Mouse (Mus musculus) testis, adult 2 months (tissue): ENCODE results near the gene Arhgap22. TPM values are rescaled to one million over a fixed set of nuclear protein-coding genes. Genes with fewer than 3 reads are reported as not detected.
A peak's percentile ranks its signal among the peaks of the same experiment; 100 is the strongest.

ENCODE experiments used
- H3K27ac ChIP-seq: fragments of 200-500 bp; 2 replicates; pipeline ENCODE4 v1.5.1; 2012; ENCODE audit warnings: low read depth, low read length; ENCODE audit not compliant: control insufficient read depth, insufficient read depth
- H3K27me3 ChIP-seq: fragments of 200-500 bp; 2 replicates; pipeline ENCODE4 v1.6.1; 2012; ENCODE audit warnings: mild to moderate bottlenecking, low read length, moderate library complexity; ENCODE audit not compliant: control insufficient read depth, insufficient read depth
- H3K36me3 ChIP-seq: fragments of 200-500 bp; 2 replicates; pipeline ENCODE4 v1.6.1; 2012; ENCODE audit warnings: mild to moderate bottlenecking, low read length; ENCODE audit not compliant: control insufficient read depth, insufficient read depth
- H3K4me1 ChIP-seq: fragments of 200-500 bp; 2 replicates; pipeline ENCODE4 v1.6.1; 2012; ENCODE audit warnings: low read length; ENCODE audit not compliant: control insufficient read depth, insufficient read depth
- H3K4me3 ChIP-seq: fragments of 200-500 bp; 2 replicates; pipeline ENCODE4 v1.5.1; 2012; ENCODE audit warnings: low read depth, mild to moderate bottlenecking, low read length, moderate library complexity, mixed read lengths; ENCODE audit not compliant: control insufficient read depth
- CTCF ChIP-seq: fragments of 200-500 bp; IDR thresholded peaks from 2 replicates; pipeline ENCODE4 v1.5.1; 2012; ENCODE audit warnings: low read depth, mild to moderate bottlenecking, inconsistent platforms, low read length, moderate library complexity; ENCODE audit not compliant: control insufficient read depth, insufficient read depth, insufficient replicate concordance
- POLR2A ChIP-seq: fragments of 200-500 bp; IDR thresholded peaks from 2 replicates; pipeline ENCODE4 v1.6.1; 2012; ENCODE audit warnings: low read depth, mild to moderate bottlenecking, inconsistent platforms, low read length, moderate library complexity; ENCODE audit not compliant: control insufficient read depth
- polyA plus RNA-seq: library from polyadenylated mRNA; depleted of rRNA; stranded (reverse); fragments of >200 nt; gene quantifications from 2 replicates; pipeline ENCODE4 v1.2.3, GENCODE M21; 2012

The Arhgap22 gene
- polyA plus RNA-seq, 1 experiment: 1.6 TPM

- H3K27me3 ChIP-seq: no peaks in the 10 kb centered on the region
- H3K27ac ChIP-seq: no peak overlapping the region
- H3K4me1 ChIP-seq: peaks cover 13% of the 10 kb centered on the region
- no peak overlapping the region for H3K4me3 ChIP-seq
- TF ChIP-seq POLR2A (no peak), CTCF (no peak)
- no peaks in the 10 kb centered on the region for H3K36me3 ChIP-seq
These were observed 104.1 kb downstream of the Arhgap22 start for GRCm38 (mm10) chr14:33317946-33318345.

DNA sequence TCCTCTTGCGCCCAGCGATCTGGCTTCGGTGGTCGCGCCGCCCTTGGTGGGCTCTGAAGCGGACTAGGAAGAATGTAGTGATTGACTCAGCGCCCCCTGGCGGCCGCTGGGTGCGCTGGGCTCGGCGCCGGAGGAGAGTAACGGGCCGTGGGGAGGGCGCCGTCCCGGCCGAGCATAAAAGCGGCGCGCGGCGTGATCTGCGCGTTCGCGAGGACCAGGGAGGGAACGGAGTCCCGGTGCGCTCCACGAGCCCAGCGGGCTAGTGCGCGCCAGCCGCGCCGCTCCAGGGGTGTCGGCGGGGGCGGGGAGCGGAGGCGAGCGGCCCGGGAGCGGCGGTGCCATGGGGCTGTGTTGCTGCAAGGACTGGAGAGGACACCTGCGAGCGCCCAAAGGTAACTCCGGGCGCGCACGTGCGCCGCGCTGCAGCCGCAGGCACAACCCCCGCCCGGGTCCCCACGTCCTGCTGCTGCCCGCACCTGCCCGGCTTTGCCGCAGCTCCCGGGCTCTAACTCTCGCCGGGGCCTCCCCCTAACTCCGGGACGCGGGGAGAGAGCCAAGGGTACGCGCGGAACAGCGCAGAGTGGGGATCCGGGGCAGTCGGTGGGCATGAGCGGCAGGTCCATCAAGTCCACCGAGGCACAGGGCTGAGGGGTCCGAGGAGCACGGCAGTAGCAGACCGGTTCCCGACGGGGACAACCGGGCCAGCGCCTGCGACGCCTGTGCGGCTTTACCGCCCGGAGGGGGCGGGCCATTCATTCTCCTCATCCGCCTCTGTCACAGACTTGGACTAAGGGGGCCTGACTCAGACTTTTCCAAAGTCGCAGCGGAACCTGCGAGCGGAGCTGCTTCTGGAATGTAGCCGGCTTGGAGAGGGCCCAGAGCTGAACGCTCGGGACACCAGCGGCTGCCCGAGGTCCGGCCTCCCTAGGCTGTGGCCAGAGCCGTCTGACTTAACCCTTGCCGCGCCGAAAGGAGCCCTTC, 106.0 kb downstream of the Arhgap22 start:
- no peak for TF ChIP-seq POLR2A
- peak; percentile 74 for TF ChIP-seq CTCF
- H3K36me3 ChIP-seq: no peaks in the 10 kb centered on the region
- H3K27ac ChIP-seq: no peak overlapping the region
- H3K4me3 ChIP-seq: peak overlapping the region; percentile 59
- H3K27me3 ChIP-seq: no peaks in the 10 kb centered on the region
- H3K4me1 ChIP-seq: peaks cover 13% of the 10 kb centered on the region

GRCm38 (mm10) chr14:33320856-33321255, 107.0 kb downstream of the Arhgap22 start:
- H3K27ac ChIP-seq: no peak overlapping the region
- no peaks in the 10 kb centered on the region for H3K27me3 ChIP-seq
- TF ChIP-seq POLR2A: no peak
- TF ChIP-seq CTCF: no peak
- no peak overlapping the region for H3K4me3 ChIP-seq
- H3K4me1 ChIP-seq: peaks cover 13% of the 10 kb centered on the region
- no peaks in the 10 kb centered on the region for H3K36me3 ChIP-seq

- no peak overlapping the region for H3K4me3 ChIP-seq
- H3K4me1 ChIP-seq: peaks cover 13% of the 10 kb centered on the region
- H3K36me3 ChIP-seq: no peaks in the 10 kb centered on the region
- TF ChIP-seq POLR2A (no peak), CTCF (peak; percentile 60)
- H3K27me3 ChIP-seq: no peaks in the 10 kb centered on the region
- no peak overlapping the region for H3K27ac ChIP-seq
These were observed 108.8 kb downstream of the Arhgap22 start for GRCm38 (mm10) chr14:33322661-33323088.

GRCm38 (mm10) chr14:33324556-33324955, 110.7 kb downstream of the Arhgap22 start:
- TF ChIP-seq CTCF (no peak), POLR2A (no peak)
- no peak overlapping the region for H3K4me3 ChIP-seq
- no peak overlapping the region for H3K27ac ChIP-seq
- peaks cover 13% of the 10 kb centered on the region for H3K4me1 ChIP-seq
- no peaks in the 10 kb centered on the region for H3K36me3 ChIP-seq
- H3K27me3 ChIP-seq: no peaks in the 10 kb centered on the region

GRCm38 (mm10) chr14:33328369-33328768, 114.5 kb downstream of the Arhgap22 start:
- peaks cover 2% of the 10 kb centered on the region; the same call in 1 of the 2 replicates for H3K4me1 ChIP-seq
- H3K27me3 ChIP-seq: no peaks in the 10 kb centered on the region
- no peaks in the 10 kb centered on the region for H3K36me3 ChIP-seq
- TF ChIP-seq CTCF (no peak), POLR2A (no peak)
- no peak overlapping the region for H3K4me3 ChIP-seq
- H3K27ac ChIP-seq: no peak overlapping the region

- Histone ChIP-seq H3K4me3 (no peak overlapping the region), H3K27me3 (no peaks in the 10 kb centered on the region), H3K27ac (no peak overlapping the region), H3K36me3 (no peaks in the 10 kb centered on the region), H3K4me1 (peaks cover 2% of the 10 kb centered on the region; the same call in 1 of the 2 replicates)
- no peak for TF ChIP-seq POLR2A
- no peak for TF ChIP-seq CTCF
These were observed 115.5 kb downstream of the Arhgap22 start for GRCm38 (mm10) chr14:33329297-33329805.

GRCm38 (mm10) chr14:33330986-33331385, 117.2 kb downstream of the Arhgap22 start:
- no peak for TF ChIP-seq CTCF
- TF ChIP-seq POLR2A: no peak
- no peaks in the 10 kb centered on the region for H3K36me3 ChIP-seq
- H3K4me3 ChIP-seq: no peak overlapping the region
- H3K27me3 ChIP-seq: no peaks in the 10 kb centered on the region
- peaks cover 2% of the 10 kb centered on the region; the same call in 1 of the 2 replicates for H3K4me1 ChIP-seq
- no peak overlapping the region for H3K27ac ChIP-seq
